Mouse (Mus musculus) embryonic fibroblast, embryonic 13.5 days (primary cell): ENCODE measurements around the gene Ttc29. TPM values are rescaled to one million over a fixed set of nuclear protein-coding genes. Genes with fewer than 3 reads are reported as not detected.

Source experiments
- H3K27ac ChIP-seq: 2 replicates; pipeline ENCODE4 v1.5.1; 2012; ENCODE audit warnings: low read length, control low read depth, inconsistent platforms; ENCODE audit not compliant: insufficient read depth
- H3K4me1 ChIP-seq: 2 replicates; pipeline ENCODE4 v1.6.1; 2011; ENCODE audit warnings: low read length; ENCODE audit not compliant: control insufficient read depth, insufficient read depth
- H3K4me3 ChIP-seq: 2 replicates; pipeline ENCODE4 v1.5.1; 2011; ENCODE audit warnings: mild to moderate bottlenecking, control low read depth, low read length; ENCODE audit not compliant: insufficient read depth
- CTCF ChIP-seq: IDR thresholded peaks from 2 replicates; pipeline ENCODE4 v1.5.1; 2011; ENCODE audit warnings: mild to moderate bottlenecking, control low read depth, low read length, moderate library complexity, borderline replicate concordance; ENCODE audit not compliant: insufficient read depth
- POLR2A ChIP-seq: IDR thresholded peaks from 2 replicates; pipeline ENCODE4 v1.6.1; 2011; ENCODE audit warnings: low read depth, mild to moderate bottlenecking, control low read depth, low read length, moderate library complexity
- polyA plus RNA-seq: library from polyadenylated mRNA; stranded (reverse); fragments of >200 nt; gene quantifications from 2 replicates; pipeline ENCODE4 v1.2.4, GENCODE M21; 2011; ENCODE audit warnings: low read depth; ENCODE audit not compliant: missing spikeins, insufficient read length

Gene Ttc29
- polyA plus RNA-seq, 1 experiment = not detected

DNA sequence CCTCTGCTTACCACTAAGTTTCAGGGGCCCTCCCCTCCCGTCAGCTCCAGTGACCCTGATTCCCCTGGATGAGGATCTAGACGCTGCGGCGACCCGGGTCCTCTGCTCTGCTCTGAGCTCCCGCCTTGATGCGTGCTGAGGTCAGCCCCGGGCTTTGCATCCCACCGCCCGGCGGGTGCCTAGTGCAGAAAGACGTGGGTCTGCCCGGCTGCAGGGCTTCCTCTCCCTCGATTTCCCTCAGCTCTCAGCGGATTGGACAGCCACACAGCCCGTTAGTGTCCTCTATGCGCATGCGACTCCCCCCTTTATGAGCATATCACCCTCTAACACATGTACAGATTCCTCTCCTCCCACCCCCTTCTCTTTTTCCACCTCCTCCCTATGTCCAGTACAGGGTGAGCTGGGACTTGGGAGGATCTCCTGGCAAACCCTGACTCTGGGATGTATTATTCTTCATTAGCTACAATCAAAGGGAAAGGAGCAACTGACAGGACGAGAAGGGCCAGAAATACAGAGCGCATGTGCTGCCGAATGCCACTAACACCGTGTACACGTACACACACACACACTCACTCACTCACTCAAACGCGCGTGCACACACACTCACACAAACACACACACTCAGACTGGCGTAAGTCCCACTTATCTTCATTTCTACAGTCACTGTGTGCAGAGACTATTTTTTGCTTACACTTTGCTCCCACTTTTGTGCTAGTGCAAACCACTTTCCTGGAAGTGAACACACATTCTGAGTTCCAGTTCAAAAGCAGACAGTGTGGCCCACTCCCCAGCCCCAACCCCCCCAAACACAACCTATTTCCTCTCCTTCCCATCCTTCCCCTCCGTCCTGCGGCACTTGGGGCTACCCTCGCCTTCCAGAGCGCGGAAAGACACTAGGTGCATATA is 224.3 kb downstream of the Ttc29 start:
- no peak for TF ChIP-seq CTCF
- TF ChIP-seq POLR2A = no peak
- Histone ChIP-seq H3K27ac (no peak overlapping the region), H3K4me3 (no peak overlapping the region), H3K4me1 (no peaks in the 10 kb centered on the region)

DNA sequence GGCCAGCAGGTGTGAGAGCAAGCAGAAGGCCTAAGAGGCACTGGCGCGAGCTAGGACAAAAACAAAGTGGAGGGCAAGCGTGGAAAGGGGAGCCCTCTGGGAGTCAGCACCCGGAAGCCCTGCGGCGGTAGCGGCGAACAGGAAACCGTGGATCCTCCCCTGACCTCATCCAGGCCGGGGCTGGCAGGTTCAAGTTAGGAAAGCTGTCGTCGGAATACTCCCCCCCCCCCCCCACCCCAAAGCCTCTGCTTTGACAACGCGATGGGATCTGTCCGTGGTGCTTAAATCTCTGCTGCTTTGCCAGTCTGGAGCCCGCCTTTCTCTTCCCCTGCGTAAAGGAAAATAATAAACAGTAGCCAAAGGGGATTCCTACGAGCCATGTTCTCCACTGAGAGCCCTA is 225.0 kb downstream of the Ttc29 start:
- Histone ChIP-seq H3K4me1 (no peaks in the 10 kb centered on the region), H3K4me3 (no peak overlapping the region), H3K27ac (no peak overlapping the region)
- TF ChIP-seq POLR2A = no peak
- no peak for TF ChIP-seq CTCF

DNA sequence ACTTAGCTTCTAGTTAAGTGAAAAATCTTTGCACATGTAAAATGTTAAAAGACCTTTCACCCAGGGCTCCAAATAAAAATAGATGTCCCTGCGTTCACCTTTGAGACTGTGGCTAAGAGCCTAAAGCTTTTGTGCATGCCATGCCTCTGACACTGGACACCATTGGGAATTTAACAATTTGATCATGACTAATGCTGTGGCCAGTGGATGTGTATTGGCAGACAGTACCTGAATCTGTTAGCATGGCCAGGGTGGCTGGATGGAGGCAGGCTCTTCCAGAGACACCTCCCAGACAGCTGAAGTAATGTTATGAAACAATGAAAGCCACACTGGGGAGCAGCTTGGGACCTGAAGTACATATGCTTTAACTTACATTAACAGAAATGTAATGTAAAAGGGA is 229.7 kb downstream of the Ttc29 start:
- TF ChIP-seq CTCF = no peak
- no peak for TF ChIP-seq POLR2A
- Histone ChIP-seq H3K4me1 (no peaks in the 10 kb centered on the region), H3K27ac (no peak overlapping the region), H3K4me3 (no peak overlapping the region)

Other genes with a start within 250 kb of the Ttc29 start
- not detected in 2 replicates for gene Pou4f2, start 223.3 kb downstream of the Ttc29 start, polyA plus RNA-seq